In the genomic region with DNA sequence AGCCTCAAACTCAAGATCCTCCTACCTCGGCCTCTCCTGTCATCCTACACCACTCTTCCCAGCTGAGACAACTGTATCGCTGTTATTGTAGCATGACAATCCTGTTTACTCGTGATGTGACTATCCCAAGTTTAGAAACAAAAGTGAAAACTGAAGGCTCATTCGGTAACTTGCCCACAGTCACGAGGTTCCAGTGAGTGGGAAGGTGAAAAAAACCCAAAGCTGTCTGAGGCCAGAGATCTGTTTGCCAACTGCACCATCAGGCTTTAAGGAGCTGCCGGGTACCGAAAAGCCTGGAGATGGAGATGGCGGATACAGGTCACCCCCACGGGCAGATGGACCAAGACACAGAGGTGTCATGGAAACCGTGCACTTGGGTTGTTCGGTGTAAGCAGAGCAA, we compare ENCODE assay signal across 27 mouse cellular contexts. TPM values are rescaled to one million over a fixed set of nuclear protein-coding genes. Genes with fewer than 3 reads are reported as not detected.
A peak's percentile ranks its signal among the peaks of the same experiment; 100 is the strongest.
DNase-seq lines count a peak whose midpoint lies in the region; TF ChIP-seq lines count a peak whose summit lies in the region.
"Had no signal": no experiment of that assay in that cellular context is flagged by ENCODE, and none has a peak within 500 bp of the region (broad histone marks: within the 10 kb centered on the region; RNA-seq: fewer than 3 reads in every experiment).

No protein-coding gene starts in this region.

- H3K4me3 ChIP-seq in CH12.LX (replicated peaks in 1 of 3; ENCODE audit: low read depth in 2 of 3, low read length in 2 of 3, poor library complexity in 1 of 3), result peak overlapping the region in 1 of 3 experiments; percentile 13
- H3K4me3 ChIP-seq: embryonic facial prominence, embryonic 10.5 days; embryonic facial prominence, embryonic 12.5 days; forebrain, embryonic 13.5 days; forebrain, embryonic 15.5 days had no signal

- no peak for TF ChIP-seq POLR2A in CH12.LX (IDR thresholded peaks at IDR 0.05; ENCODE audit: low read depth, low read length)

- peak overlapping the region; percentile 37; the same call in 1 of the 2 replicates for H3K9ac ChIP-seq in CH12.LX (ENCODE audit: insufficient read depth, low read depth)
- H3K9ac ChIP-seq: embryonic facial prominence, embryonic 12.5 days; forebrain, embryonic 13.5 days; forebrain, embryonic 15.5 days; forebrain, postnatal 0 days had no signal

- no peak overlapping the region for H3K27ac ChIP-seq in CH12.LX (ENCODE audit: insufficient read depth, low read depth)
- H3K27ac ChIP-seq: embryonic facial prominence, embryonic 10.5 days; embryonic facial prominence, embryonic 12.5 days; forebrain, embryonic 13.5 days; forebrain, embryonic 15.5 days had no signal

- peaks cover 7% of the 10 kb centered on the region for H3K79me2 ChIP-seq in CH12.LX (replicated peaks; ENCODE audit: control insufficient read depth, extremely low read depth, insufficient read depth, poor library complexity, severe bottlenecking)

- dilution Hi-C loops in CH12.LX (cut with MboI; ENCODE audit: extremely low pct_ligation_motif_present, extremely low pct_unique_long_range_greater_than_20kb, low sequenced_read_pairs), result no loop called here

- intact Hi-C loops in left cerebral cortex, postnatal 10 days (cut with DNase I), result no loop called here

- H3K36me3 ChIP-seq in CH12.LX (replicated peaks in 1 of 2; ENCODE audit: control insufficient read depth in 1 of 2, insufficient read depth in 1 of 2, low read length in 1 of 2), result peaks cover 2% of the 10 kb centered on the region in 2 experiments
- H3K36me3 ChIP-seq: forebrain, embryonic 15.5 days had no signal

- H3K9me3 ChIP-seq in CH12.LX (replicated peaks; ENCODE audit: low read length), result no peaks in the 10 kb centered on the region
- H3K9me3 ChIP-seq: embryonic facial prominence, embryonic 10.5 days; embryonic facial prominence, embryonic 12.5 days; forebrain, embryonic 13.5 days; forebrain, embryonic 15.5 days; G1E had no signal

- no peak for TF ChIP-seq CTCF in CH12.LX (conservative IDR thresholded peaks at IDR 0.05 in 1 of 2, IDR thresholded peaks at IDR 0.05 in 1 of 2; ENCODE audit: low read depth in 2 of 2, low read length in 2 of 2)

- peaks cover 32 to 74% of the 10 kb centered on the region in 2 experiments for H3K4me1 ChIP-seq in CH12.LX (ENCODE audit: control insufficient read depth in 1 of 2, insufficient read depth in 2 of 2)

- no peaks in the 10 kb centered on the region for H3K27me3 ChIP-seq in CH12.LX (replicated peaks)
- H3K27me3 ChIP-seq: embryonic facial prominence, embryonic 12.5 days; forebrain, embryonic 13.5 days; forebrain, embryonic 15.5 days; Patski had no signal

- DNase-seq in left cerebral cortex, adult 18-20 months (ENCODE audit: low spot score in 2 of 2), result peak; percentile 43 to 58
- no peak for DNase-seq in left cerebral cortex, postnatal 10 days (ENCODE audit: extremely low spot score in 1 of 2, low spot score in 2 of 2)
- no peak for DNase-seq in CH12.LX (ENCODE audit: extremely low read depth)
- peak; percentile 66 for DNase-seq in brain, adult 2 months (ENCODE audit: low read depth, low spot score)
- DNase-seq in cerebellum, adult 8-10 months, result no peak
- DNase-seq: adrenal gland, adult 8-10 months; adrenal gland, postnatal 14 days; adrenal gland, postnatal 36 days; cerebellum, adult 11 months; cerebellum, adult 18-20 months; cerebellum, adult 9-10 months; cerebellum, postnatal 10 days; cerebellum, postnatal 25 days; forebrain, postnatal 0 days had no signal

- peak overlapping the region; percentile 63 for H3K4me2 ChIP-seq in CH12.LX (ENCODE audit: insufficient read depth, low read depth, poor library complexity, severe bottlenecking)
- H3K4me2 ChIP-seq: embryonic facial prominence, embryonic 12.5 days; forebrain, embryonic 13.5 days; forebrain, embryonic 15.5 days had no signal

- no peak for TF ChIP-seq EP300 in CH12.LX (IDR thresholded peaks at IDR 0.05; ENCODE audit: low read length)

- no peak for TF ChIP-seq RAD21 in CH12.LX (IDR thresholded peaks at IDR 0.05; ENCODE audit: low read depth, low read length)

- in situ Hi-C loops in CH12.LX (cut with MboI; ENCODE audit: low pct_ligation_motif_present, low pct_unique_long_range_greater_than_20kb, low sequenced_read_pairs), result no loop called here

TF ChIP-seq in CH12.LX, 34 proteins besides CTCF, POLR2A, EP300 and RAD21:
- TF ChIP-seq MAFK (IDR thresholded peaks at IDR 0.05; ENCODE audit: insufficient replicate concordance, low read length) (no peak), TBP (conservative IDR thresholded peaks at IDR 0.05; ENCODE audit: low read depth, low read length) (no peak), BHLHE40 (IDR thresholded peaks at IDR 0.05; ENCODE audit: low read depth, low read length) (0 out of 2 replicates have a peak, but pooled peaks have one; percentile 40)

RNA-seq across cellular contexts. Expression of a gene that starts 1.5 kb away (rescaled TPM):
- total RNA-seq in left cerebral cortex, adult 18-20 months (2021), result 1 to 10 TPM; 2.5 to 5.1 TPM
- total RNA-seq in left cerebral cortex, postnatal 10 days (2021), result 1 to 10 TPM; 3.4 to 4.7 TPM
- total RNA-seq in CH12.LX (2012; rRNA removed), result 247 and 283 TPM in 2 replicates
- total RNA-seq in CH12.LX (2014; rRNA removed), result 300 and 327 TPM in 2 replicates
- polyA plus RNA-seq in CH12.LX (2012; ENCODE audit: insufficient read length, low read depth), result 585 and 814 TPM in 2 replicates

RNA-seq across cellular contexts. Expression of a gene that starts 4.1 kb away (rescaled TPM):
- total RNA-seq in left cerebral cortex, adult 18-20 months (2021), result 100 to 1,000 TPM; 321 to 335 TPM
- total RNA-seq in left cerebral cortex, postnatal 10 days (2021), result 100 to 1,000 TPM; 298 to 316 TPM
- total RNA-seq in CH12.LX (2012; rRNA removed) (146 and 197 TPM in 2 replicates), CH12.LX (2014; rRNA removed) (59.3 and 64.3 TPM in 2 replicates)
- 88.4 and 93.7 TPM in 2 replicates for polyA plus RNA-seq in CH12.LX (2012; ENCODE audit: insufficient read length, low read depth)

RNA-seq across cellular contexts. Expression of a gene that starts 18.8 kb away (rescaled TPM):
- 1 to 10 TPM in 1 of 2 experiments, not detected in 1; 1.4 TPM for total RNA-seq in left cerebral cortex, adult 18-20 months (2021)
- not detected for total RNA-seq in left cerebral cortex, postnatal 10 days (2021)
- not detected in 2 replicates for total RNA-seq in CH12.LX (2012; rRNA removed)
- total RNA-seq in CH12.LX (2014; rRNA removed), result not detected in 2 replicates
- polyA plus RNA-seq in CH12.LX (2012; ENCODE audit: insufficient read length, low read depth), result not detected in 2 replicates
- total RNA-seq: adrenal gland, adult 18-20 months; adrenal gland, adult 8-10 months; adrenal gland, postnatal 14 days; forebrain, postnatal 0 days; G1E had no signal
- polyA plus RNA-seq: activated CD4-positive, CD25-positive, alpha-beta regulatory T cell, adult 4 months; brain, embryonic 14.5 days; C2C12; cortical plate, adult 2 months; embryonic facial prominence, embryonic 10.5 days; embryonic facial prominence, embryonic 12.5 days; embryonic facial prominence, embryonic 14.5 days; forebrain, embryonic 11.5 days; forebrain, embryonic 13.5 days; forebrain, embryonic 15.5 days; G1E had no signal

RNA-seq across cellular contexts. Expression of a gene that starts 19.3 kb away (rescaled TPM):
- total RNA-seq in left cerebral cortex, adult 18-20 months (2021), result 100 to 1,000 TPM; 158 to 181 TPM
- total RNA-seq in left cerebral cortex, postnatal 10 days (2021), result 100 to 1,000 TPM; 156 to 158 TPM
- total RNA-seq in CH12.LX (2012; rRNA removed) (3.8 and 4.6 TPM in 2 replicates), CH12.LX (2014; rRNA removed) (0.50 and 1.7 TPM in 2 replicates)
- 27.0 and 35.1 TPM in 2 replicates for polyA plus RNA-seq in CH12.LX (2012; ENCODE audit: insufficient read length, low read depth)

RNA-seq across cellular contexts. Expression of a gene that starts 24.9 kb away (rescaled TPM):
- 100 to 1,000 TPM; 115 to 117 TPM for total RNA-seq in left cerebral cortex, adult 18-20 months (2021)
- 100 to 1,000 TPM; 151 to 160 TPM for total RNA-seq in left cerebral cortex, postnatal 10 days (2021)
- total RNA-seq in CH12.LX (2012; rRNA removed) (440 and 578 TPM in 2 replicates), CH12.LX (2014; rRNA removed) (380 and 405 TPM in 2 replicates)
- 623 and 694 TPM in 2 replicates for polyA plus RNA-seq in CH12.LX (2012; ENCODE audit: insufficient read length, low read depth)

Comparison
In these comparisons a context has a peak if more than half of its experiments do, and no peak if none do; other contexts are left out.
1. DNase-seq: peak in left cerebral cortex, adult 18-20 months (2 of 2) and brain, adult 2 months (single experiment); none in left cerebral cortex, postnatal 10 days (0 of 2), CH12.LX (single experiment) and cerebellum, adult 8-10 months (single experiment).
2. RNA of a gene that starts 1.5 kb away (total RNA-seq): 247 to 327 TPM in CH12.LX; 2.5 to 5.1 TPM in left cerebral cortex, adult 18-20 months and 3.4 to 4.7 TPM in left cerebral cortex, postnatal 10 days; every median in the first group is over 10 times any median in the second.